Mouse (Mus musculus) lung, postnatal 0 days (tissue): Measurements from ENCODE around the gene Gm12216.

ENCODE experiments used
- CTCF ChIP-seq: IDR thresholded peaks from 2 replicates; pipeline ENCODE4 v1.5.1; 2016; ENCODE audit warnings: antibody characterized with exemption, mild to moderate bottlenecking
- EP300 ChIP-seq: IDR thresholded peaks from 2 replicates; pipeline ENCODE4 v1.6.1; 2016; ENCODE audit warnings: antibody characterized with exemption, mild to moderate bottlenecking, control low read depth

GRCm38 (mm10) chr11:53839147-53839546 lies 19.9 kb downstream of the Gm12216 start:
- no peak for TF ChIP-seq CTCF
- no peak for TF ChIP-seq EP300
